In the genomic region with DNA sequence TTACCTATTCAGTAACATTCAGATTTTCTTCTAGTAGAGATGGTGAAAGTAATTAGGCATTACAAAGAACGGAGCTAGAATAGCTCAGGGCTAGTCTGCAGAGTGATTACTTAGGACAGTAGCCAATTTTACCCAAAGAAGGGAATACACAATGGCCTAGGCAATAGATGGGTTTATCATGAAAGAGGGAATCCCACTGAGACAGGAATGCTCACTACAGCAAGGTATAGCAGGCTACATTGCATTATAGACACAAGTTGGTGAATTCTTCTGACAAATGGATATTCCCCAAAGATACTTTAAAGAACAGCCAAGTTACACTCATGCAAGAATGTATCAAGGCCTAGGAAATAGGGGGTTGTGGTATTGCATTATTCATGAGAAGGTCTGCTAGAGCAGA, we compare ENCODE assay signal across 4 mouse cellular contexts.
A peak's percentile ranks its signal among the peaks of the same experiment; 100 is the strongest.
DNase-seq lines count a peak whose midpoint lies in the region; TF ChIP-seq lines count a peak whose summit lies in the region.
"Not testable (repeated sequence)": the region's sequence is repeated elsewhere in the genome, so short reads cannot be mapped to it uniquely, and the experiment has no call there.

No protein-coding gene starts in this region.

- not testable (repeated sequence) for H3K9ac ChIP-seq in ES-E14 (ENCODE audit: insufficient read depth, low read depth, low read length, poor library complexity, severe bottlenecking)

- DNase-seq in ES-CJ7 (ENCODE audit: low read depth, low spot score) (peak; percentile 46), R1 (ENCODE audit: low read depth, low spot score) (peak; percentile 91), ZHBTc4 (ENCODE audit: low read depth, low spot score) (peak; percentile 72)
- DNase-seq in ES-E14 (ENCODE audit: low read depth, low spot score) = not testable (repeated sequence)

- in situ Hi-C loops in ES-E14 (cut with MboI; ENCODE audit: low sequenced_read_pairs in 2 of 2, unreplicated experiment in 2 of 2) = not testable (repeated sequence)

- not testable (repeated sequence) for H3K9me3 ChIP-seq in ES-E14 (ENCODE audit: control insufficient read depth, insufficient read depth, low read depth, low read length)

- H3K4me1 ChIP-seq in ES-E14 (ENCODE audit: control insufficient read depth in 2 of 2, insufficient read depth in 2 of 2, low read length in 2 of 2, poor library complexity in 1 of 2) = not testable (repeated sequence)

- not testable (repeated sequence) for H3K36me3 ChIP-seq in ES-E14 (ENCODE audit: control insufficient read depth, insufficient read depth, low read length, poor library complexity, severe bottlenecking)

- not testable (repeated sequence) for H3K27ac ChIP-seq in ES-E14 (ENCODE audit: insufficient read depth, low read depth, low read length, poor library complexity, severe bottlenecking)

- not testable (repeated sequence) for H3K4me3 ChIP-seq in ES-E14 (ENCODE audit: insufficient read depth in 1 of 2, low read depth in 1 of 2, low read length in 2 of 2, poor library complexity in 1 of 2, severe bottlenecking in 1 of 2)

TF ChIP-seq in ES-E14, 5 proteins besides CTCF, POLR2A, EP300 and RAD21:
- 0 out of 2 replicates have a peak, but pooled peaks have one; percentile 29 for TF ChIP-seq CHD2 (IDR thresholded peaks at IDR 0.05; ENCODE audit: low read depth, low read length)
